Mouse (Mus musculus): ENCODE data around the gene Mterf2. TPM values are rescaled to one million over a fixed set of nuclear protein-coding genes. Genes with fewer than 3 reads are reported as not detected.

The Mterf2 gene
- polyA plus RNA-seq, 1 experiment: 9.1 TPM

Other genes with a start within 250 kb of the Mterf2 start
- 21.7 and 23.7 TPM in 2 replicates for gene Ric8b, start 210.4 kb downstream of the Mterf2 start, polyA plus RNA-seq (2012; rRNA removed)
- gene Fhl4, start 25.5 kb downstream of the Mterf2 start, polyA plus RNA-seq (2012; rRNA removed): 0.63 and 0.87 TPM in 2 replicates
- 12.3 and 14.2 TPM in 2 replicates for gene Tmem263, start 25.4 kb downstream of the Mterf2 start, polyA plus RNA-seq (2012; rRNA removed)
- 11.5 and 15.5 TPM in 2 replicates for gene Cry1, start 57.0 kb upstream of the Mterf2 start, polyA plus RNA-seq (2012; rRNA removed)